ENCODE assay signal across 32 mouse cellular contexts in genomic region chr17:55103470-55103869, GRCm38 (mm10).
"Had no signal": no experiment of that assay in that cellular context is flagged by ENCODE, and none has a peak within 500 bp of the region (broad histone marks: within the 10 kb centered on the region; RNA-seq: fewer than 3 reads in every experiment).

No protein-coding gene starts in this region.

- H3K4me2 ChIP-seq: limb, embryonic 12.5 days; limb, embryonic 13.5 days; limb, embryonic 15.5 days; liver, embryonic 11.5 days; liver, embryonic 12.5 days; liver, embryonic 13.5 days; liver, embryonic 15.5 days; lung, embryonic 14.5 days; lung, embryonic 15.5 days; midbrain, embryonic 11.5 days; midbrain, embryonic 12.5 days; midbrain, embryonic 13.5 days; midbrain, embryonic 15.5 days; neural tube, embryonic 12.5 days had no signal

- H3K4me3 ChIP-seq: limb, embryonic 10.5 days; limb, embryonic 12.5 days; limb, embryonic 13.5 days; limb, embryonic 15.5 days; liver, embryonic 12.5 days; liver, embryonic 13.5 days; liver, embryonic 15.5 days; lung, embryonic 15.5 days; megakaryocyte, embryonic 14.5 days; midbrain, embryonic 10.5 days; midbrain, embryonic 12.5 days; midbrain, embryonic 13.5 days; midbrain, embryonic 15.5 days; myocyte; neural tube, embryonic 12.5 days had no signal

- DNase-seq: left cerebral cortex, postnatal 4 days; liver; liver, embryonic 13.5 days; liver, postnatal 0 days; lung, adult 18-20 months; lung, adult 2 months; lung, embryonic 14.5 days; lung, postnatal 10 days; lung, postnatal 14 days; lung, postnatal 36 days; lung, postnatal 4 days; midbrain, embryonic 14.5 days had no signal

- H3K9me3 ChIP-seq: limb, embryonic 10.5 days; limb, embryonic 12.5 days; limb, embryonic 13.5 days; limb, embryonic 15.5 days; liver, embryonic 15.5 days; lung, embryonic 15.5 days; midbrain, embryonic 10.5 days; midbrain, embryonic 12.5 days; midbrain, embryonic 13.5 days; midbrain, embryonic 15.5 days; neural tube, embryonic 12.5 days had no signal

- H3K4me1 ChIP-seq: limb, embryonic 10.5 days; limb, embryonic 12.5 days; limb, embryonic 13.5 days; limb, embryonic 15.5 days; liver, embryonic 12.5 days; liver, embryonic 13.5 days; liver, embryonic 15.5 days; lung, embryonic 15.5 days; megakaryocyte, embryonic 14.5 days; midbrain, embryonic 10.5 days; midbrain, embryonic 12.5 days; midbrain, embryonic 13.5 days; midbrain, embryonic 15.5 days; neural tube, embryonic 12.5 days had no signal

- H3K27ac ChIP-seq: limb, embryonic 10.5 days; limb, embryonic 12.5 days; limb, embryonic 13.5 days; limb, embryonic 15.5 days; liver, embryonic 12.5 days; liver, embryonic 13.5 days; liver, embryonic 14.5 days; liver, embryonic 15.5 days; lung, embryonic 15.5 days; macrophage; midbrain, embryonic 10.5 days; midbrain, embryonic 12.5 days; midbrain, embryonic 13.5 days; midbrain, embryonic 15.5 days; neural tube, embryonic 12.5 days had no signal

- H3K36me3 ChIP-seq: limb, embryonic 10.5 days; limb, embryonic 12.5 days; limb, embryonic 13.5 days; limb, embryonic 15.5 days; liver, embryonic 12.5 days; liver, embryonic 13.5 days; liver, embryonic 15.5 days; lung, embryonic 15.5 days; midbrain, embryonic 10.5 days; midbrain, embryonic 12.5 days; midbrain, embryonic 13.5 days; midbrain, embryonic 15.5 days; neural tube, embryonic 12.5 days had no signal

- ATAC-seq: liver, embryonic 12.5 days; liver, postnatal 0 days; lung, postnatal 0 days; midbrain, embryonic 13.5 days; midbrain, embryonic 15.5 days; midbrain, embryonic 16.5 days had no signal

- H3K9ac ChIP-seq: limb, embryonic 12.5 days; limb, embryonic 13.5 days; limb, embryonic 15.5 days; liver, embryonic 12.5 days; liver, embryonic 13.5 days; liver, embryonic 14.5 days; liver, embryonic 15.5 days; liver, postnatal 0 days; lung, embryonic 14.5 days; lung, embryonic 15.5 days; midbrain, embryonic 12.5 days; midbrain, embryonic 13.5 days; midbrain, embryonic 15.5 days; neural tube, embryonic 12.5 days had no signal

- H3K27me3 ChIP-seq: limb, embryonic 12.5 days; limb, embryonic 13.5 days; limb, embryonic 15.5 days; liver, embryonic 12.5 days; liver, embryonic 13.5 days; liver, embryonic 15.5 days; lung, embryonic 15.5 days; megakaryocyte, embryonic 14.5 days; midbrain, embryonic 12.5 days; midbrain, embryonic 13.5 days; midbrain, embryonic 15.5 days; neural tube, embryonic 12.5 days had no signal
